26 mouse cellular contexts compared by ENCODE assay signal in the genomic region with DNA sequence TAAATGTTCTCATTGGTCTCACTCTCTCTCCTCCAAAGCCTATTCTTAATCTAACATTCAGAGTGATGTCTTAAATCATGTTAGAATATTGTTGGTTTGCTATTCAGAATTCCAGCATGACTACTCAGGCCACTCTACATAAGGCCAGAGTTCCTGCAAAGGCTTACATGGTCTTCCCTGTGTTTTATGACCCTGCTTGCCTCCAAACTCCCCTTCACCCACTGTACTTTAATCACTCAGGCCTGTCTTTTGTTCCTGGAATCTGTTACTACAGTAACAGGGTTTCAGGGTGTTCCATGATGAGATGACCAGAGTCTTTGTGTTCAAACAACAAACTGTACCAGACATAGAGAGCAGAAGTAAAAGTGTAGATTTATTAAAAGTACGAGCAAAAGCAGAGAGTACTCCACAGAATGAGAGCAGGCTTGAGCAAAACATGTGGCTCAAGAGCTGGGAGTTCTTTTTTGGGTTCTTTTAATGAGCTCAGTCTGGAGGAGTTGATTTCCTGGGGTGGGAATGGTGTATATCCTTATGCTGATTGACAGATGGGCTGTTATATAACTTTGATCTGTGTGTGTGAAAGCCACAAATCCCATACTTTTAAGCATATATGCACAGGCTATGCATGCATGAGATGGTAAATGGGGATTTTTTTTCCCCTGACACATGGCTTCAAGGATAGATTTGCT. TPM values are rescaled to one million over a fixed set of nuclear protein-coding genes. Genes with fewer than 3 reads are reported as not detected.
DNase-seq lines count a peak whose midpoint lies in the region; ATAC-seq lines count a peak whose summit lies in the region.
"Had no signal": no experiment of that assay in that cellular context is flagged by ENCODE, and none has a peak within 500 bp of the region (broad histone marks: within the 10 kb centered on the region; RNA-seq: fewer than 3 reads in every experiment).

No protein-coding gene starts in this region.

- ATAC-seq in kidney, embryonic 16.5 days (ENCODE audit: low FRiP score, low TSS enrichment), result peak; percentile 80; the same call in 1 of the 2 replicates
- no peak for ATAC-seq in lung, embryonic 15.5 days (ENCODE audit: borderline replicate concordance, extremely low read depth, low FRiP score, low TSS enrichment)
- ATAC-seq in limb, embryonic 13.5 days (ENCODE audit: low FRiP score, low read depth), result no peak
- ATAC-seq: midbrain, embryonic 16.5 days had no signal

- no peak for DNase-seq in kidney, postnatal 14 days
- DNase-seq in lung, postnatal 36 days, result no peak
- DNase-seq in forelimb bud, embryonic 11.5 days (ENCODE audit: low read depth, low spot score), result peak; percentile 43
- DNase-seq in cerebellum, adult 11 months, result no peak
- DNase-seq: adrenal gland, postnatal 25 days; B cell, adult 2 months; cerebellum, adult 2 months; cerebellum, postnatal 14 days; gastrocnemius, adult 2 months; gastrocnemius, postnatal 36 days; heart, adult 2 months; heart, postnatal 10 days; kidney, adult 18-20 months; liver; lung, adult 2 months; right cerebral cortex, postnatal 4 days; thymus, postnatal 4 days had no signal

- H3K4me1 ChIP-seq in kidney, embryonic 16.5 days (ENCODE audit: insufficient read depth, low read length), result peaks cover 15% of the 10 kb centered on the region; the same call in 1 of the 2 replicates
- 0 out of 2 replicates have a peak, but pooled peaks cover 4% of the 10 kb centered on the region for H3K4me1 ChIP-seq in lung, embryonic 15.5 days
- 0 out of 2 replicates have a peak, but pooled peaks cover 12% of the 10 kb centered on the region for H3K4me1 ChIP-seq in limb, embryonic 13.5 days
- H3K4me1 ChIP-seq: hindbrain, embryonic 10.5 days; hindbrain, embryonic 15.5 days had no signal

- no peak overlapping the region for H3K9ac ChIP-seq in kidney, embryonic 16.5 days (replicated peaks; ENCODE audit: low read length)
- no peak overlapping the region for H3K9ac ChIP-seq in lung, embryonic 15.5 days
- no peak overlapping the region for H3K9ac ChIP-seq in limb, embryonic 13.5 days
- H3K9ac ChIP-seq: heart, embryonic 13.5 days; hindbrain, embryonic 15.5 days; liver, embryonic 14.5 days had no signal

- H3K27me3 ChIP-seq in kidney, embryonic 16.5 days (ENCODE audit: insufficient read depth, low read length), result no peaks in the 10 kb centered on the region
- no peaks in the 10 kb centered on the region for H3K27me3 ChIP-seq in lung, embryonic 15.5 days
- H3K27me3 ChIP-seq in limb, embryonic 13.5 days, result no peaks in the 10 kb centered on the region
- H3K27me3 ChIP-seq: heart, embryonic 13.5 days; hindbrain, embryonic 15.5 days had no signal

- H3K36me3 ChIP-seq in kidney, embryonic 16.5 days (ENCODE audit: insufficient read depth, low read length), result no peaks in the 10 kb centered on the region
- no peaks in the 10 kb centered on the region for H3K36me3 ChIP-seq in lung, embryonic 15.5 days
- no peaks in the 10 kb centered on the region for H3K36me3 ChIP-seq in limb, embryonic 13.5 days
- H3K36me3 ChIP-seq: heart, embryonic 13.5 days; hindbrain, embryonic 10.5 days; hindbrain, embryonic 15.5 days had no signal

- peak overlapping the region; percentile 30; the same call in 1 of the 2 replicates for H3K27ac ChIP-seq in kidney, embryonic 16.5 days (ENCODE audit: low read length)
- H3K27ac ChIP-seq in lung, embryonic 15.5 days, result peak overlapping the region; percentile 23
- H3K27ac ChIP-seq in limb, embryonic 13.5 days, result peak overlapping the region; percentile 10; the same call in 1 of the 2 replicates
- H3K27ac ChIP-seq: gastrocnemius, adult 2 months; heart, adult 2 months; heart, embryonic 13.5 days; hindbrain, embryonic 10.5 days; hindbrain, embryonic 15.5 days; liver, embryonic 14.5 days had no signal

- no peak overlapping the region for H3K4me2 ChIP-seq in kidney, embryonic 16.5 days (replicated peaks; ENCODE audit: low read depth, low read length)
- H3K4me2 ChIP-seq in lung, embryonic 15.5 days, result no peak overlapping the region
- no peak overlapping the region for H3K4me2 ChIP-seq in limb, embryonic 13.5 days (replicated peaks)
- H3K4me2 ChIP-seq: heart, embryonic 13.5 days; hindbrain, embryonic 15.5 days had no signal

- H3K4me3 ChIP-seq in kidney, embryonic 16.5 days (ENCODE audit: low read length), result no peak overlapping the region
- H3K4me3 ChIP-seq in lung, embryonic 15.5 days, result no peak overlapping the region
- no peak overlapping the region for H3K4me3 ChIP-seq in limb, embryonic 13.5 days
- H3K4me3 ChIP-seq: erythroblast, embryonic 14.5 days; gastrocnemius, adult 2 months; heart, adult 2 months; heart, embryonic 13.5 days; hindbrain, embryonic 10.5 days; hindbrain, embryonic 15.5 days had no signal

- no peaks in the 10 kb centered on the region; the same call in 1 of the 2 replicates for H3K9me3 ChIP-seq in kidney, embryonic 16.5 days (ENCODE audit: low read length)
- no peaks in the 10 kb centered on the region for H3K9me3 ChIP-seq in lung, embryonic 15.5 days
- H3K9me3 ChIP-seq in limb, embryonic 13.5 days, result no peaks in the 10 kb centered on the region
- H3K9me3 ChIP-seq: heart, embryonic 13.5 days; hindbrain, embryonic 10.5 days; hindbrain, embryonic 15.5 days had no signal

- WGBS in kidney, embryonic 16.5 days, result 43% methylated on average over 1 of the region's 1 CpGs
- 49% methylated on average over 1 of the region's 1 CpGs for WGBS in lung, embryonic 15.5 days
- WGBS in limb, embryonic 13.5 days, result 50% methylated on average over 1 of the region's 1 CpGs

RNA-seq across cellular contexts. Expression of a gene that starts 39.5 kb away (rescaled TPM):
- 27.4 and 28.3 TPM in 2 replicates for polyA plus RNA-seq in kidney, embryonic 16.5 days (2015; fragmentation: Nextera tagmentation; extraction: Ambion mirVana)
- polyA plus RNA-seq in lung, embryonic 15.5 days (2015; fragmentation: Nextera tagmentation; extraction: Ambion mirVana), result 40.1 and 43.1 TPM in 2 replicates
- 33.4 and 35.3 TPM in 2 replicates for polyA plus RNA-seq in limb, embryonic 13.5 days (2015; fragmentation: Nextera tagmentation; extraction: Ambion mirVana)
